Mouse (Mus musculus) bone marrow, adult 2 months (tissue): ENCODE data around the gene Rmdn2. TPM values are rescaled to one million over a fixed set of nuclear protein-coding genes. Genes with fewer than 3 reads are reported as not detected.

Experiments used
- H3K27ac ChIP-seq: fragments of 200-500 bp; 2 replicates; pipeline ENCODE4 v1.5.1; 2012; ENCODE audit warnings: low read depth, mild to moderate bottlenecking, control low read depth, inconsistent platforms, low read length; ENCODE audit not compliant: control insufficient read depth, poor library complexity, insufficient read depth
- H3K4me1 ChIP-seq: fragments of 200-500 bp; 2 replicates; pipeline ENCODE4 v1.6.1; 2011; ENCODE audit warnings: low read length; ENCODE audit not compliant: control insufficient read depth, insufficient read depth
- H3K4me3 ChIP-seq: fragments of 200-500 bp; replicated peaks from 2 replicates; pipeline ENCODE3; 2011; ENCODE audit warnings: mild to moderate bottlenecking, low read depth, low read length, control low read depth; ENCODE audit not compliant: control insufficient read depth
- CTCF ChIP-seq: fragments of 200-500 bp; IDR thresholded peaks from 2 replicates; pipeline ENCODE4 v1.5.1; 2011; ENCODE audit warnings: low read length, control low read depth; ENCODE audit not compliant: control insufficient read depth, insufficient read depth
- POLR2A ChIP-seq: fragments of 200-500 bp; IDR thresholded peaks from 2 replicates; pipeline ENCODE4 v1.6.1; 2011; ENCODE audit warnings: low read depth, mild to moderate bottlenecking, control low read depth, low read length, borderline replicate concordance; ENCODE audit not compliant: control insufficient read depth
- WGBS: fragments of 180-500 bp; shearing (Covaris S2); methylation state at CpG from one replicate; pipeline ENCODE4 v1.1.7; 2018; 5-methylcytosine and 5-hydroxymethylcytosine counted together
- polyA plus RNA-seq: library from polyadenylated mRNA; stranded (reverse); fragments of >200 nt; gene quantifications from 2 replicates; pipeline ENCODE4 v1.2.4, GENCODE M21; 2011; ENCODE audit warnings: low replicate concordance; ENCODE audit not compliant: missing spikeins, insufficient read depth, insufficient read length

The Rmdn2 gene
- polyA plus RNA-seq, 1 experiment: not detected

GRCm38 (mm10) chr17:79605794-79606193 is 5.9 kb upstream of the Rmdn2 start:
- H3K27ac ChIP-seq: no peak overlapping the region
- 72% methylated on average over 2 of the region's 2 CpGs for WGBS
- H3K4me1 ChIP-seq: no peaks in the 10 kb centered on the region
- no peak overlapping the region for H3K4me3 ChIP-seq
- no peak for TF ChIP-seq POLR2A
- no peak for TF ChIP-seq CTCF

DNA sequence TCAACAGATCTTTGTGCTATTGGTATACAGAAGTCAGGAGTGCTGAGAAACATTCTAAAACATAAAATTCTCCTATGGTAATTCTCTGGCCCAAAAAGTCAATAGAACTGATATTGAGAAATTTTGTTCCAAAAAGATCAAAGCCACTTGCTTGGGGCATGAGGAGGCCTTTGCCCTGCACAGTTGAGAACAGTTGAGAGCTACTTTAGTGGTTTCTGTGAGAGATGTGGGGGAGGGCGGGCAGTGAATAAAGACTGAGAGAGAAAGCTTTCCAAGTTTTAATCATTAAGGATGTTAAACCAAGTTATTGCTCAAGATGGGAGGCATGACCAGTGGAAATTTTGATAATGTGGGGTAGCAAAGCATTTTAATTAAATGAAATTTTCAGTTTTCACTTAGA is 2.0 kb upstream of the Rmdn2 start:
- no peak overlapping the region for H3K27ac ChIP-seq
- 77% methylated on average over 1 of the region's 1 CpGs for WGBS

DNA sequence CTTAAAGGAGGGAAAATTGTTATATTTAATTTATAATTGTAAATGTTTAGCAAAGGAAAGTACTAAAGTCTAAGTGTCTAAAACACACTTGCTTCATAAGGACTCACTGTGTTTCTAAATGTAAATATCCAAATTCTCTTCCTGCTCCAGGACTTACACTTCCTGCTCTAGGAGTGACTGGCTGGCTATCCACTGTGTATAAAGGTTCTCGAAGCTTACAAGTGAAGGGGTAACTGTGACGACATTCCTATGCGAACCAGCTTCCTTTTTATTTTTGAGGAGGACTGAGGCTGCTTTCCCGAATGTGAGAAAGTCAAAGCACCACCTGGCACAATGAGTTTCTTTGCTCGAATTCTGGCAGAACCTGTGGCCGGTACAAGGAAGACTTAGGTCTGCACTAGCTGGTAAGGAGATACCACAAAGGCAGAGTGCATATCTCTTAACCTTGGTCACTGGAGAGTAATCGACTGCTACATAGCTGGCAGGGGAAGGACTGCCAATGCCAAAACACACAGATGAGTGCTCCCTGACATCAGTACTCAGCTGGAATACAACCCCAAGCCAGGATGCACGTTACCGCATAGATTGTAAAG is 1.4 kb upstream of the Rmdn2 start:
- no peaks in the 10 kb centered on the region; the same call in 1 of the 2 replicates for H3K4me1 ChIP-seq
- no peak overlapping the region for H3K4me3 ChIP-seq
- WGBS: 69% methylated on average over 9 of the region's 9 CpGs
- no peak for TF ChIP-seq CTCF
- no peak overlapping the region for H3K27ac ChIP-seq

More for the DNA sequence above, 2.0 kb upstream of the Rmdn2 start:
- no peak overlapping the region for H3K4me3 ChIP-seq
- TF ChIP-seq POLR2A (no peak), CTCF (no peak)
- H3K4me1 ChIP-seq: no peaks in the 10 kb centered on the region

GRCm38 (mm10) chr17:79614691-79615588 is 3.3 kb downstream of the Rmdn2 start:
- 1% methylated on average over 54 of the region's 57 CpGs for WGBS
- H3K27ac ChIP-seq: peak overlapping the region; percentile 77
- TF ChIP-seq POLR2A (peak; percentile 59; the same call in 1 of the 2 replicates), CTCF (no peak)
- no peaks in the 10 kb centered on the region; the same call in 1 of the 2 replicates for H3K4me1 ChIP-seq
- H3K4me3 ChIP-seq: peak overlapping the region; percentile 74

- Histone ChIP-seq H3K27ac (no peak overlapping the region), H3K4me3 (no peak overlapping the region), H3K4me1 (no peaks in the 10 kb centered on the region; the same call in 1 of the 2 replicates)
- 83% methylated on average over 9 of the region's 9 CpGs for WGBS
- no peak for TF ChIP-seq CTCF
- no peak for TF ChIP-seq POLR2A
Measured at GRCm38 (mm10) chr17:79615897-79616296, 4.2 kb downstream of the Rmdn2 start.

- WGBS: 54% methylated on average over 4 of the region's 4 CpGs
- Histone ChIP-seq H3K4me3 (no peak overlapping the region), H3K4me1 (no peaks in the 10 kb centered on the region; the same call in 1 of the 2 replicates), H3K27ac (no peak overlapping the region)
- TF ChIP-seq CTCF: no peak
- TF ChIP-seq POLR2A: no peak
Measured at GRCm38 (mm10) chr17:79616621-79617020, 5.0 kb downstream of the Rmdn2 start.

- Histone ChIP-seq H3K4me1 (no peaks in the 10 kb centered on the region; the same call in 1 of the 2 replicates), H3K4me3 (no peak overlapping the region), H3K27ac (no peak overlapping the region)
- 83% methylated on average over 10 of the region's 10 CpGs for WGBS
- TF ChIP-seq POLR2A: no peak
- no peak for TF ChIP-seq CTCF
Measured at GRCm38 (mm10) chr17:79618455-79618854, 6.8 kb downstream of the Rmdn2 start.

GRCm38 (mm10) chr17:79618984-79619383 is 7.3 kb downstream of the Rmdn2 start:
- Histone ChIP-seq H3K4me3 (no peak overlapping the region), H3K4me1 (no peaks in the 10 kb centered on the region; the same call in 1 of the 2 replicates), H3K27ac (no peak overlapping the region)
- no peak for TF ChIP-seq POLR2A
- TF ChIP-seq CTCF: no peak
- WGBS: 89% methylated on average over 5 of the region's 5 CpGs

DNA sequence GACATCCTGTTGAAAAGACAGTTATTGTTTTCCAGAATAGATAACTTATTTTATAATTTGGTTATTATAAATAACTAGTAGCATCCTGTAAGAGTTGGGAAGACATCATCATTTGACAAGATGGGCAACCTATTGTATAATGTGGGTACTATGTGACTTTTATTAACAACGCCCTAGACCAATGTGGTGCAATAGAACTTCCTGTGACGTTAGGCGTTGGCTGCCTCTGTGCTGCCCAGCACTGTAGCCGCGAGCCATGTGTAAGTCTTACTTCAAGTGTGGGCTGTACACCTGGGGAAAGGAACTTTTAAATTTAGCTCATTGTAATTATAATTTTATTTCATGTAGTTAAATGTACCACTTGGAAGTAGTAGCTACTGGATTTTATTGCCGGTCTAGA is 10.4 kb downstream of the Rmdn2 start:
- H3K4me1 ChIP-seq: no peaks in the 10 kb centered on the region; the same call in 1 of the 2 replicates
- TF ChIP-seq POLR2A (no peak), CTCF (no peak)
- H3K27ac ChIP-seq: no peak overlapping the region
- WGBS: 55% methylated on average over 6 of the region's 6 CpGs
- no peak overlapping the region for H3K4me3 ChIP-seq
